Mouse (Mus musculus) embryonic fibroblast, embryonic 13.5 days (primary cell): ENCODE measurements around the gene Ppan. TPM values are rescaled to one million over a fixed set of nuclear protein-coding genes. Genes with fewer than 3 reads are reported as not detected.

Source experiments
- H3K27ac ChIP-seq: 2 replicates; pipeline ENCODE4 v1.5.1; 2012; ENCODE audit warnings: low read length, control low read depth, inconsistent platforms; ENCODE audit not compliant: insufficient read depth
- H3K4me1 ChIP-seq: 2 replicates; pipeline ENCODE4 v1.6.1; 2011; ENCODE audit warnings: low read length; ENCODE audit not compliant: control insufficient read depth, insufficient read depth
- H3K4me3 ChIP-seq: 2 replicates; pipeline ENCODE4 v1.5.1; 2011; ENCODE audit warnings: mild to moderate bottlenecking, control low read depth, low read length; ENCODE audit not compliant: insufficient read depth
- CTCF ChIP-seq: IDR thresholded peaks from 2 replicates; pipeline ENCODE4 v1.5.1; 2011; ENCODE audit warnings: mild to moderate bottlenecking, control low read depth, low read length, moderate library complexity, borderline replicate concordance; ENCODE audit not compliant: insufficient read depth
- POLR2A ChIP-seq: IDR thresholded peaks from 2 replicates; pipeline ENCODE4 v1.6.1; 2011; ENCODE audit warnings: low read depth, mild to moderate bottlenecking, control low read depth, low read length, moderate library complexity
- polyA plus RNA-seq: library from polyadenylated mRNA; stranded (reverse); fragments of >200 nt; gene quantifications from 2 replicates; pipeline ENCODE4 v1.2.4, GENCODE M21; 2011; ENCODE audit warnings: low read depth; ENCODE audit not compliant: missing spikeins, insufficient read length

The Ppan gene
- polyA plus RNA-seq, 1 experiment, result 34.5 TPM

DNA sequence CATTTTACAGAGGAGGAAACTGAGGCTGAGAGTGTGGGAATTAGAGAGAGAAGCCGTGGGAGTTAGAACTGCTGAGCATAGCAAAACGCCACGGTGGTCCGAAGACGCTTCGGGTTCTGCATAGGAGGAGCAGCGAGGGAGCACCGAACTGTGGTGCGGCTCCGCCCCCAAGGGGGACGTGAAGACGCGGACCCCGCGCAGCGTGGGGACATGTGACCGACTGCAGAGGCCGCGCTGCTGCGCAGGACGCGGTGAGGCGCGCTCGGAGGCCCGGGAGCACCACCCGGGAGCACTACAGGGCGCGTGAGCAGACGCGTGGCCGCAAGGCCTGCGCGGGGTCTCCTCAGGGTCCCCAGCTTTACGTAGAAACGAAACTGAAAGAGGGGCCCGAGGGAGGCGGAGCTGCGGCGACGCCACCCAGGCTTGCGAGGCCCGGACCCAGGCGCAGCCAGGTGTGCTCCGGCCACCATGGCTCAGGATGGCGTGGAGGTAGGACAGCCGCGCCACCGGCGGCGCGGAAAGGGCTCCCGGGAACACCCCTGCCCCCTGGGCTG lies 19.4 kb upstream of the Ppan start, which contains the start of gene A230050P20Rik:
TSS of gene A230050P20Rik (plus strand) at position 195 of the 554 bp plus-strand sequence.
- H3K4me3 ChIP-seq, result peak within 1 kb of the TSS; percentile 47
- H3K27ac ChIP-seq, result no peak within 1 kb of the TSS
- no peaks in the 10 kb centered on the region for H3K4me1 ChIP-seq
- TF ChIP-seq POLR2A (peak; percentile 52; the same call in 1 of the 2 replicates), CTCF (no peak)

DNA sequence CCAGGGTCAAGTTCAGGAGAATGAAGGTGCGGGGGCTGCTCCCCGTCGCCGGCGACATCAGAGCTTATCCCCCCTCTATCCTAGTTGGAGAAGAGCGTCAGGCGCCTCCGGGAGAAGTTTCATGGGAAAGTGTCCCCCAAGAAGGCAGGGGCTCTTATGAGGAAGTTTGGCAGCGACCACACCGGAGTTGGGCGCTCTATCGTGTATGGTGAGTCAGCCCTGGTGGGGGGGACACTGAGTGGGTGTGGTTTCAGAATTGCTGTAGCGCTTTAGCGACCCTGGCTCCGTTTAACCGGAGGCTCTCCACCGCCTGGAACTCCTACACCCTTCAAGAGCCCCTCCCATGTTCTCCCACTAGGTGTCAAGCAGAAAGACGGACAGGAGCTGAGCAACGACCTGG lies 18.7 kb upstream of the Ppan start:
- Histone ChIP-seq H3K4me3 (peak overlapping the region; percentile 47), H3K4me1 (no peaks in the 10 kb centered on the region), H3K27ac (no peak overlapping the region)
- TF ChIP-seq CTCF (no peak), POLR2A (no peak)

DNA sequence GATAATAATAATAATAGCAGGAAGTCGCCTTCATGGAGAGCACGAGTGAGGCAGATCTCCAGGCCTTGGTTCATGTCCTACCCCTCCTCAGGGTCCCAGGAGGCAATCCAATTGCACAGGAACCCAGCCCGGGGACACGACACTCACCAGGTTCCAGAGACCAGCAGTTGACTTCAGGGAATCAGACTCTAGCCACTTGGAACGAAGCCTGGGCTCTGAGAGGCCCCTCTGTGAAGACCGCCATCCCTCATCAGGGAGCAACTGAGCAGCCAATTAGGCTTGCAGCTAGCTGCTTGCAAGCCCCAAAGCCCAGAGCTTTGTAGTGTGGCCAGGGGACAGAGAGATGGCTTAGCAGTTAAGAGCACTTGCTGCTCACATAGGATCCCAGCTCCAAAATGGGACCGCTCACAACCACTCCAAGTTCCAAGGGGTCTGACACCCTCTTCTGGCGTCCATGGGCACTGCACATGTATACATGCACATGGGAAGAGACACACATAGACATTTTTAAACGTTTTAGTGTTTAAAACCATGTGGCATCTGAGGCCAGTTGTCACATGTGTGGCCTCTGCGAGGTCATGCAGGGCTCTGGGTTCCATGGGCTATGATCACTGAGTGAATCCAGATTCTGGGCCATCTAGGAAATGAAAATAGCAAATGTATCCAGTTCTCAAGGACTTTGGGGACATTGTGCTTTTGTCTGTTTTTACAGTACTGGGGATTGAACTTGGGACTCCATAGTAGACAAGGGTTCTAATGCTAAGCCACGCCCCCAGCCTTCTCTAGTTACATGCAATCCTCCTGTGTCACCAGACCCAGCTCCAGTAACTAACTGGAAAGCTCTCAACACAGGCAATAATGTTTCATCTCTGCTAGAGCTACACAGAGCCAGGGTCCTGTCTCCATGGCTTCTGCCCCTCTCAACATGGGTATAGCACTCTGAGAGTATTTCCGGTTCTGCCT lies 17.5 kb upstream of the Ppan start:
- no peak overlapping the region for H3K4me3 ChIP-seq
- H3K4me1 ChIP-seq, result no peaks in the 10 kb centered on the region
- no peak overlapping the region for H3K27ac ChIP-seq
- TF ChIP-seq POLR2A, result no peak
- TF ChIP-seq CTCF, result no peak

DNA sequence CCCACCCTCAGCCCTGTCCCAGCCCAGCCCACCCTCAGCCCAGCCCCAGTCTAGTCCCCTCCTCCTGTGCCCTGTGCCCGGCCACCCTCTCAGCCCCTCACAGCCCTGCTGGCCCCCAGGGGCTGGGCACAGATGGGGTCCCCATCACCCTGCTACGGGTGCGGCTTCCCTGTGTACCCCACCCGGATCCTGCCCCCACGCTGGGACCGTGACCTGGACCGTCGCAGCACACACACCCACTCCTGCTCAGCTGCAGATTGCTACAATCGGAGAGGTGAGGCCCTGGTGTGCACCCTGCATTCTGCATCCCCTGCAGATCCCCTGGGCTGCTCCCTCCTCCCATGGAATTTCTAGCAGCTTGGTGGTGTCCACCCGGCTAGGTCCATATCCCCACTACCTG lies 15.0 kb upstream of the Ppan start:
- Histone ChIP-seq H3K4me1 (peaks cover 2% of the 10 kb centered on the region; the same call in 1 of the 2 replicates), H3K4me3 (no peak overlapping the region), H3K27ac (no peak overlapping the region)
- TF ChIP-seq POLR2A, result no peak
- TF ChIP-seq CTCF, result no peak

DNA sequence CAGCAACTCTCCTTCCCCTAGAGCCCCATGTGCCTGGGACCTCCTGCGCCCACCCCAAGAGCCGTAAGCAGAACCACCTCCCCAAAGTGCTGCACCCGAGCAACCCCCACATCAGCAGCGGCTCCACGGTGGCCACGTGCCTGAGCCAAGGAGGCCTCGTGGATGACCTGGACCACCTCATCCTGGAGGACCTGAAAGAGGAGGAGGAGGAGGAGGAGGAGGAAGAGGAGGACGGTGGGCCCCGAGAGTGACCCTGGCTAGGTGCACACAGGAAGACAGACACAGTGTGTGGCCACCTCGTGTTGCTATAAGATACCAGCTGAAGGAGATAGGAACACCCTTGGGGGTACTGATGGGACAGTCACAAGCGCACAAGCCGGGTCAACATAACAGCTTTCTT lies 14.5 kb upstream of the Ppan start:
- Histone ChIP-seq H3K4me3 (no peak overlapping the region), H3K4me1 (peaks cover 2% of the 10 kb centered on the region; the same call in 1 of the 2 replicates), H3K27ac (no peak overlapping the region)
- TF ChIP-seq POLR2A, result no peak
- TF ChIP-seq CTCF, result no peak

DNA sequence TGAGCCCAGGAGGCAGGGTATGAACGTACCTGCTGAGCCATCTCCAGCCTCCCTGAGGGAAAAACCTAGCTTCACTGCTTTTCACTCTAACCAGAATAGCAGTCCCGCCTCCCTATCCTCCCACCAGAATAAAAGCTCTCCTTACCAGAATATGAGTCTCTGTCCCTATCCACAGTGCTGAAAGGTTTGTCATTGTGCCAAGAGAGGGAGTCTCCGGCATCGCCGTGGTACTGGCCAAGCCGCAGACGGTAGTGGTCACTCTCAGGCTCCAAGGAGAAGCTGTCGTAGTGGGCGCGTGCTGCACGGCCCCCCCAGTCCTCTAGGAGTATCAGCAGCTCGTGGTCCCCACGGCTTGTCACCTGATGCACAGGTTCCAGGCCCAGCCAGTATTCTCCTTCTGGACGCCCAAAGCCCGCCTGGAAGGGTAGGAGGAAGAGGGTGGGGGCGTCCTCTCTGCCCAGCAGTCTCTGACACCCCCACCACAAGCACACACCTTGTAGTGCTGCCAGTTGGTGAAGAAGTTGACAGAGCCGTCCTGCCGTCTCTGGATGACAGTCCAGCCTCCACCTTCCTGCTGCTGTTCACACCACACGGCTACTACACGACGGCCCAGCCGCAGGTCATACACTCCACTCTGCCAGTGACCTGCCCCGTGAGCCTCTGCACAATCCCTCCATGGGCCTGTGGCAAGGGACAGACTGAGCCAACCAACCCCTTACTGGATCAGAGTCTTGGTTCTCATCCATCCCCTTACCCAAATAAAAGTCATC lies 12.8 kb upstream of the Ppan start:
- no peak overlapping the region for H3K27ac ChIP-seq
- H3K4me3 ChIP-seq, result no peak overlapping the region
- TF ChIP-seq POLR2A, result no peak
- no peak for TF ChIP-seq CTCF
- peaks cover 2% of the 10 kb centered on the region; the same call in 1 of the 2 replicates for H3K4me1 ChIP-seq

DNA sequence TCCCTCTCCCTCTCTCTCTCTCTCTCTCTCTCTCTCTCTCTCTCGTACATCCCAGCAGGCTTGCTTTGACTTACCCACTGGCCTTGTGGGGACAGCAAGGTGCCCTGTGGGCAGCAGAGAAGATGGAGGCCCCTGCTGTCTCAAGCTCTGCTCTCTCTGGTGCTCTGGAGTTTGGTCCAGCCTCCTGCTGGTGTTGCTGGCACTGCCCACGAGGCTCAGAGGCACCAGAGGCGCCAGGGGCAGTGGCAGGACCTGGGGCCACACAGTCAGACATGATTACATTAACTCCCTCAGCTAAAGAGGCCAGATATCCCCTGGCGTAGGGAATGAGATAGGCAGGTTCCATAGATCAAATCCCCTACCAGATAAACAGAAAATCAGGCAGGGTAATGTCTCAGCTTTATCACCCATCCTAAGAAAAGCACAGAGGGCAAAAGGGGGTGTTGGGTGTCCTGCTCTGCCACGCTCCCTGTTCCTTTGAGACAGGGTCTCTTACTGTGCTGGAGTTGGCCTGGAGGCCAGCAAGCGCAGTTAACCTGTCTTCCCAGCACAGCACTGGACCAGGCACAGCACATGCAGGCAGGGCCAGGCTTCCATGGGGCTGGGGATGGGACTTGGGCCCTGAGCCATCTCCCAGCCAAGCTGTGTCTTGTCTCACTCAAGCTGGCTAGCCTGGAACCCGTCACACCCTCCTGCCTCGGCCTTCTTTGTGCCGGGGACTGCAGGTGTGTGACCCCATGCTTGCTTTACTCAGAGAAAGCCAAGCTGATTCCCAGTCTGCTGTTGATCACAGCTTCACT lies 11.5 kb upstream of the Ppan start:
- peaks cover 2% of the 10 kb centered on the region; the same call in 1 of the 2 replicates for H3K4me1 ChIP-seq
- TF ChIP-seq CTCF (no peak), POLR2A (no peak)
- H3K27ac ChIP-seq, result peak overlapping the region; percentile 97; the same call in 1 of the 2 replicates
- no peak overlapping the region for H3K4me3 ChIP-seq

DNA sequence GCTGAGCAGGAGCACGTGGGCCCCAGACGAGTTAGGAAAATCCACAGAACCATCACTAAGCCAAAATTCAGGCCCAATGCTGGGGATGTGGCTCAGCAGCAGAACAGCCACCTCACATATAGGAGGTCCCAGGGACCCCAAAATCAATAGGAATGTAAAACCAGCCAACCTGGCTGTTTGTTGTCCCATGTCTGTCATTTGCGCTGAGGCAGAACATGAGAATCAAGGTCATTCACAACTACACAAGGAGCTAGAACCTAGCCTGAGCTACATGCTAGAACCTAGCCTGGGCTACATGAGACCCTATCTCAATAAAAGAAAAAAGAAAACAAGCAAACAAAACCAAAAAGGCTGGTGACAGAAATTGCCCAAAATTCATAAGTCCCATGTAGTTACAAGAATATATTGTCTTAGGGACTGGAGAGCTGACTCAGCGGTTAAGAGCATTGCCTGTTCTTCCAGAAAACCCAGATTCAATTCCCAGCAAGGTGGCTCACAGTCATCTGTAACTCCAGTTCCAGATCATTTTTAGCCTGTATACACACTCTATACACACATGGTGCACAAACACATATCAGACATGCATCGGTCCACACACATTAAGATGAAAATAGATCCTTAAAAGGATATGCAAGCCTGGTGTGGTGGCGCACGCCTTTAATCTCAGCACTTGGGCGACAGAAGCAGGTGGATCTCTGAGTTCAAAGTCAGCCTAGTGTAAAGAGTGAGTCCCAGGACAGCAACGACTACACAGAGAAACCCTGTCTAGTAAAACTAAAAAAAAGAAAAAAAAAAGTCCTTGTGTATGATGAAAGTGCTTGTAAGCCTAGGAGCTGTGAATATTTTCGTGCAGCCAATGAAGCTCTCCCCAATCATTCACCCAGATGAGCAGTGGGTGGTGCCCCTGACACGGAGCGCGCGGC lies 10.6 kb upstream of the Ppan start:
- Histone ChIP-seq H3K4me3 (peak overlapping the region; percentile 13; the same call in 1 of the 2 replicates), H3K27ac (peak overlapping the region; percentile 97), H3K4me1 (peaks cover 2% of the 10 kb centered on the region; the same call in 1 of the 2 replicates)
- TF ChIP-seq POLR2A (peak; percentile 72; the same call in 1 of the 2 replicates), CTCF (no peak)
